Mouse (Mus musculus) gastrocnemius, adult 8-10 months (tissue): ENCODE measurements at regions not wholly inside any gene's neighbourhood (a gene's known extent, or its start where the extent isn't known, plus 50 kb on each side); places are given as distances from the start of the nearest gene placed in this dataset.
"Not testable (repeated sequence)": the region's sequence is repeated elsewhere in the genome, so short reads cannot be mapped to it uniquely, and the experiment has no call there.

ENCODE experiments used
- DNase-seq, 2 experiments: peaks; one replicate each; pipeline ENCODE4 v3.0.0; 2022; ENCODE audit warnings: low spot score in 2 of 2

GRCm38 (mm10) chr6:37747793-37748192 is 122.8 kb upstream of the Trim24 start:
- DNase-seq: not testable (repeated sequence)

- no peak for DNase-seq
Observed at GRCm38 (mm10) chr6:37748296-37748980, 122.2 kb upstream of the Trim24 start.

GRCm38 (mm10) chr6:37749016-37749415 is 121.6 kb upstream of the Trim24 start:
- DNase-seq: no peak

GRCm38 (mm10) chr6:37750271-37750670 is 120.3 kb upstream of the Trim24 start:
- no peak for DNase-seq

DNA sequence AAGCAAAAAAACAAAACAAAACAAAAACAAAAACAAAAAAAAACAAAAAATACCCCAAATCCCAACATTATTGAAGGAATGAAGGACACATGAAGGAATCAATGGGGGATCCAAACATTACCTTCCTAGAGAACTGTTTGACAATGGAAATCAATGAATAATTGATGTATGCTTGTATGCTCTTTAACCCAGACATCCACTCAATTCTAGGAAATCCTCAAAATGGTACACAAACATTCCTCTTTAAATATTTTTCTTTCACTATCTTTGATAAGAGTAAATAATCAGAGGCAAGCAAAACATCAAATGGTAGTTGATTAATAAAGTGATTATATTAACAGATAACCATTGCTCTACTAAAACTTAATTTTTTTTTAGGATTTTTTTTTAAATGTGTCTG is 118.9 kb upstream of the Trim24 start:
- no peak for DNase-seq

DNA sequence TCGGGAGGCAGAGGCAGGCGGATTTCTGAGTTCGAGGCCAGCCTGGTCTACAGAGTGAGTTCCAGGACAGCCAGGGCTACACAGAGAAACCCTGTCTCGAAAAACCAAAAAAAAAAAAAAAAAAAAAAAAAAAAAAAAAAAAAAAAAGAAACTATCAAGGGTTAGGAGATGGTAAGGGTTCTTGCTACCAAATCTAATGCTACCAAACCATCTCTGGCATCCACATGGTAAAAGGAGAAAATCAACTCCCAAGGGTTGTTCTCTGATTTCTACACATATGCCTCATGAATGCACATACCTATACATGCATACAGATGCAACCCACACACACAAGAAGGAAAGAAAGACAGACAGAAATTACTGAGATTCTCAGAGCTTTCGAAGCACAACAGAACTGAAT is 109.6 kb upstream of the Trim24 start:
- DNase-seq: not testable (repeated sequence)

- DNase-seq: no peak
Observed at GRCm38 (mm10) chr6:37763036-37763435, 107.6 kb upstream of the Trim24 start.

DNA sequence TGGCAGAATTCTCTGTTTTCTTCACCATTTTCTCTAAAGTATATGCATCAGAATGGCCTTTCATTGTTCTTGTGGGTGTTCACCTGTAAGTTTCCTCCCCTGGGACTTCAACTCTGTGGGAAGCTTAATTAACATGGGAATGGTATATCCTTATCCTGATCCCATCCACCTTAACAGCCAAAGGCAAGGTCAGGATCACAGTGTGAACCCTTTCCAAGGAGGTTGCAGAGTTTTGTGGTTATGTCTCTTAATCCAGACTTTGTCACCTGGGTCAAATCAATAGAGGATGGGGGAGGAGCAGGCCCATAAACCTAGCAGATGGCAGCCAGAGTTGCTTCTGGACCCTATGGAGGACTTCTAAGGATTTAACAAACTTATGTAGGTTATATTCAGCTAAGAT is 102.9 kb upstream of the Trim24 start:
- DNase-seq: no peak

- no peak for DNase-seq
Observed at GRCm38 (mm10) chr6:37773294-37773693, 97.3 kb upstream of the Trim24 start.

DNA sequence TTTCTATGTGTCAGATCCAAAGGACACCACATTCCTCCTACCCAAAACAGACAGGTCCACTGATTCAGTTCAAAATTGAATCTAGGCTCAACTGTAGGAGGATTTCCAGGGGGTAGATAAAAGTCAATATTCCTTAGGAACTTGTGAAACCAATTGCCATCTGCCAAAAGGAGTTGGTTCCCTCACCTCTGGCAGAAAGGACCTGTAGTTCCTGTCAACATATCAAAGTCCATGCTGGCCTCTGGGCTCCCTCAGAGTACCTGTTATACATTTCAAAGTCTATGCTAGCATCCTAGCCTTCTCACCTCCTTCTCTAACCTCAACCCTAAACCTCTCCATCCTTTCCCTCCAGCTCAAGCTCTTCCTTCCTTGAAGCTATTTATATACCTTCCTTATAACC is 95.5 kb upstream of the Trim24 start:
- DNase-seq: no peak

- no peak for DNase-seq
Observed at GRCm38 (mm10) chr6:37779893-37780292, 90.7 kb upstream of the Trim24 start.

- no peak for DNase-seq
Observed at GRCm38 (mm10) chr6:37781894-37782293, 88.7 kb upstream of the Trim24 start.

- DNase-seq: not testable (repeated sequence)
Observed at GRCm38 (mm10) chr6:37785280-37785679, 85.3 kb upstream of the Trim24 start.

DNA sequence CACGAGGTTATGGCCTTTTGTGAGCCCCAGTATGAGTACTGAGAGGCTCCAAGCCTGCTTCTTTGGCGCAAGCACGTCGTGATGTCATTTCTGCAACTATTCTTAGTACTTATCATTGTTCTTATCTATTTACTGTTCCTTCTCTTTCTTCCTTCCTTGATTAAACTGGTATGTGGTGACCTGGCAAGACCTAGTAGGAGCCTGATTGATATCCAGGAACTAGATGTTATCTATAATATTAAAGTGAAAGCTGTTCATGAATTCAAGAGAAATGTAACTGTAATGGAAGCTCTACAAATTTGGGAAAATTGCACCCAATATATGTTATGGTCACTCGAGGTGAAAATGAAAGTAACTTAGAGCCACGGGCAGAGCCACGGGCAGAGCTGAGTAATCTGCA is 84.9 kb upstream of the Trim24 start:
- DNase-seq: no peak

- DNase-seq: not testable (repeated sequence)
Observed at GRCm38 (mm10) chr6:37787858-37788257, 82.8 kb upstream of the Trim24 start.

DNA sequence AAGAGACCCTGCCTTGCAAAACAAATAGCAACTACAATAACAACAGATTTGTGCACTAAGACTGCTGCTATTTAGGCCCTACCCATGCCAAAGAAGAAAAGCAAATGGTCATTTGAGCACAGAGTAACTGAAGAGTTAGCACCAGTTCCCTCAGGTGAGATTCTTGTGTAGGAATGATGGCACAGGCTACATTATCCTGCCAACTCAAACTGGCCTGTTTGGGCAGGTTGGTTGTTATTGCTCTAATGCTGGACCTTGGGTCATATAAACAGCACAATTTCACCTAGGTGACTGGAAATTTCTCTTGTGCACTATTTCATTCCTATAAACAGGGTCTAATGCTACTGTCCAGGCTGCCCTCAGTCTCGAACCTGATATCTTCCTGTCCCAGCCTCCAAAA is 79.7 kb upstream of the Trim24 start:
- no peak for DNase-seq

DNA sequence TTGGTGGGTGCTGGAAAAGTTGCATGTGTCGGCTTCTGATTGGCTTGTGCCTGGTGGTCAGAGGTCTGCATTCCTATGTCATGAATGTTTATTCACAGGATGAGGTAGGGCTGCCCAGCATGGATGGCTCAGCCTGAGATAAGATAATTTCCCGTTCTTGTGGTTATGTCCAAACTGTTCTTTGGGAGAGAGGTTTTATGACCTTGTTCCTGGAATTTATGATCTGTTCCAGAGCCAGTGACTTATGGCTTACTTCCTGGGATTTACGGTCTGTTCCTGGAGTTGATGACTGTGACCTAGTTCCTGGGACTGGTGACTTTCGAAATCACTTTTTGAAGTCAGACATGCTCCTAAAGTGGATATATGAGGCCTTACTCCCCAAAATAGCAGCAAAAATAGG is 76.4 kb upstream of the Trim24 start:
- no peak for DNase-seq

- DNase-seq: no peak
Observed at GRCm38 (mm10) chr6:37795001-37795400, 75.6 kb upstream of the Trim24 start.

DNA sequence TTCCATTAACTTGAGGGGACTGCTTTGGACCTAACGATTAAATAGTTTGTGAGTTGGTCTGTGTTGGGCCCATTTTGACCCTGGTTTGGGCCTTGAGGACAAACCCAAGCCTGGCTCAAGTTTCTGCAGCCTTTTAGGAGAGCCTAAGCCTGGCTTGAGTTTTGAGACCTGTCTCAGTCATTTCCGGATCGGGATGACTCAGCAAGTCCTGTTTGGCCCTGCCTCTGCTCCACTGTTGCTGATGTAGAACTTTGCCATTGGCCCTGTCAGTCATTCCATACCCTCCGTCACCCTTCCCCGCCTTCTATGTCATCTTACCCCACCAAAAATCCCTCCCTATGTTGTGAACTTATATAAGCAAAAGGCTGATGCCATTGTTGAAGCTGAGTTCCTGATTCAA is 67.4 kb upstream of the Trim24 start:
- DNase-seq: no peak

GRCm38 (mm10) chr6:37805896-37806295 is 64.7 kb upstream of the Trim24 start:
- DNase-seq: not testable (repeated sequence)

GRCm38 (mm10) chr6:37806529-37807191 is 64.0 kb upstream of the Trim24 start:
- DNase-seq: not testable (repeated sequence)

DNA sequence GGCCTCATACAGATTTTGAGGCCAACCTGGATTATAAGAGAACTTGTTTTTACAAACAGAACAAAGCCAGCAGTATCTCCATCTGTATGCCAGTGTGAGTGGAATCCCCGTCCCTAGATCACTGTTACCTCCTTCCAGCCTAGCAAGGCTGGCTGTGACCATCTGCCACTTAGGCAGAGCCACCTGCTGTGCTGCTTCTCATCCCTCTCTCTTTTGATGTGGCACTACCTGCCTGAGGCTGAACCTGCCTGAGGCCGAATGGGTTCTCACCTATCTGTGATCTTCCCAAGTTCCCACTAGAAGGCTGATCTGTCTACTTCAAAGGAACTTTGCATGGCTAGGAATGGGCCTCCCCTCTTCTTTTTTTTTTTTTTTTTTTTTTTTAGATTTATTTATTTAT is 55.4 kb upstream of the Trim24 start:
- DNase-seq: not testable (repeated sequence)
